Mouse (Mus musculus) gastrocnemius, adult 18-20 months (tissue): Measurements from ENCODE around the gene Lrrc75b. TPM values are rescaled to one million over a fixed set of nuclear protein-coding genes. Genes with fewer than 3 reads are reported as not detected.
A peak's percentile ranks its signal among the peaks of the same experiment; 100 is the strongest.

ENCODE experiments used
- DNase-seq: peaks from one replicate; pipeline ENCODE4 v3.0.0; 2021; ENCODE audit warnings: low spot score
- total RNA-seq, 2 experiments: library from RNA; stranded (reverse); gene quantifications; 2 replicates each; pipeline ENCODE4 v1.2.3; 2021

Gene Lrrc75b
- total RNA-seq, 2 experiments from 2014 or later, result 0.11 to 0.12 TPM

DNA sequence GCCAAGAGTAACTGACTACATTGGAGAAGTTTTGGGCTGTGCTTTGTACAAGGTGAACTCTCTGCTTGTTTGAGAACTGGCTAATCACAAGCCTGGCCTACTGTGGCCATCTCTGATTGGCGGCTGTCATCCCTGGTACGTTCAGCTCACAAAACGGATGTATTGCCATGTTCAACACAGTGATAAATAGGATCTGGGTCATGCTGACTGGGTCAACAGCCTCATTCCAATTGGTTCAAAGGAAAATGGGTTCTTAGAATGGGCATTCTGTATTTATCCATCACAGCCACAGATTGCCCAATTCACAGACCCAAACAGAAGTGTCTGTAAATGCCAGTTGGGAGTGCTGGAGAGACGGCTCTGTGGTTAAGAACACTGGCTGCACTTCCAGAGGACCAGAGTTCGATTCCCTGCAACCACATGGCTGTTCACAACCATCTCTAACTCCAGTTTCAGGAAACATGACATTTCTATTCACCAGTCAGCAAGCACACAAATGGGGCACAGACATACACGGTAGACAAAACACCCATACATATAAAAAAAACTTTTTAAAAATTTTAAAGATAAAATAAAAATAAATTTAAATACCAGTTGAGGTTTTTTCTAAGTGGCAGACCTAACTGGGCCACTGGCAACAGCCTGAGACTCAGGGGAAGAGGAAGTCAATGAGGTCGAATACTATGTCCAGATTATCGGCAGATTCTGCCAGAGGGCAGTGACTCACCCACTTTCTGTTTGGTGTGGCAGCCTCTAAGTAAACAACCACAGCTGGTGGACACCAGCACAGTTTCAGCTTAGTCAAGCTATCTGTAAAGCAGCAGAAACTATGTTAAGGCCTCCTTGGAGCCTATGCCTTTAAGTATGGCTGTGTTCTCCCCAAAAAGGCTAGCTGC is 55.6 kb downstream of the Lrrc75b start:
- peak; percentile 66 for DNase-seq

DNA sequence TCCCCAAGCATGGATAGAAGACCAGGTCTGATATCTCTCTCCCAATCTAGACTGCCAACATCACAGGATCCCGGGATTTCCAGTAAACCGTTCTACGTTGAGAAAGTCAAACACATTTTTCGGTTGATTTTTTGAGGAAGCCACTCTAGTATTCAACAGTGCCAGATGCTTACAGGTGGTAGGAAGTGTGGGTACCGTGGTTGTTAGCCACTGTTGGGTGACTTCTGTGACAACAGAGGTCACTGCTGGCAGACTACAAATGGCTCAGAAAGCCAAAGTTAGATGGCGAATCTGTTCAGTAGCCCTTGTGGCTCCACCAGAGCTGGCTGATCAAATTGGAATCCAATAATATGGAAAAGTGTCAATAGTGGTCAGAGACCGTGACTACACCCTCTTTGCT is 56.4 kb downstream of the Lrrc75b start:
- DNase-seq, result no peak

DNA sequence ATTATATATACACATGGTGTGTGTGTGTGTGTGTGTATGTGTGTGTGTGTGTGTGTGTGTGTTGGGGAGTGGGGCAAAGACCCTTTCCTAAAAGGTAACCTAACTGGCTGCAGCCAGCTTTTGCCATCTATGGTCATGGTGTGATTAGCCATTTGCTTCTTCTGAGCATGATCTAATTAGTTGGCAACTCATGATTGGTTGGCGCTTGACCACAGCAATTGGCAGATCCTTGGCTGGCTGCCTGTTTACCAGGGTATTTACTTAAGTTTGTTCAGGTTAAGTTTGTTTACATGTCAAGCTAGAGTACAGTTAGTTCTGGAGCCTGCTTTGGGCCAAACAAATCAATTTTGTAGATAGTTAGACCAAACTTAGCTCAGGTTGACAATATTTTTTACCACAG is 58.5 kb downstream of the Lrrc75b start:
- DNase-seq, result no peak

DNA sequence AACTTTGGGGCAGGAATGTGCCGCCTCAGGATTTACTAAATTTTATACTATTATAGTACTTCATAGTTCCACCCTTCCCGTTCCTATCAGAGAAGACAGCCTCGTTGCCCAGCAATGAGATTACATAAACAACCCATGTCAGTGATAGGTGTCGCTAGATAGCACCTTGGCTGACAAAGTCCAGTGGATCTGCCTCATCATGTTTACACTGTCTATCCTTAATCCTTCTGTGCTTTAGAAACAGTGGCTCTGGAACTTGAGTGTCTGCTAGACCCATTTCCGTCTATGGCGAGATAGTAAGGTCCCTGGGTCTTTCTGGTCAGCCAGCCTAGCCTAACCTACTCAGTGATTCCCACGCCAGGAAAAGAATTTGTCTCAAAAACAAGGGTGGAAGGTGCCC is 59.8 kb downstream of the Lrrc75b start:
- DNase-seq, result no peak

Other genes with a start within 250 kb of the Lrrc75b start
- 1 to 10 TPM in 1 of 2 experiments, under 1 TPM in 1; 0.96 to 1.6 TPM for gene Adora2a, start 243.5 kb downstream of the Lrrc75b start, total RNA-seq
- gene Upb1, start 159.2 kb downstream of the Lrrc75b start, total RNA-seq, result under 1 TPM in 1 of 2 experiments, not detected in 1; 0.17 TPM
- 10 to 100 TPM; 76.2 to 80.2 TPM for gene Snrpd3, start 42.8 kb downstream of the Lrrc75b start, total RNA-seq
- 10 to 100 TPM; 43.6 to 61.5 TPM for gene Gucd1, start 42.4 kb downstream of the Lrrc75b start, total RNA-seq
- gene Ggt1, start 1.3 kb upstream of the Lrrc75b start, total RNA-seq, result under 1 TPM in 1 of 2 experiments, not detected in 1; 0.78 TPM
- gene Ggt5, start 29.0 kb upstream of the Lrrc75b start, total RNA-seq, result 1 to 10 TPM; 2.4 to 2.8 TPM
- 1 to 10 TPM; 1.8 to 2.3 TPM for gene Susd2, start 83.7 kb upstream of the Lrrc75b start, total RNA-seq
- gene Cabin1, start 204.0 kb upstream of the Lrrc75b start, total RNA-seq, result 1 to 10 TPM; 7.7 to 8.0 TPM
- 10 to 100 TPM; 30.6 to 38.3 TPM for gene Ddt, start 213.1 kb upstream of the Lrrc75b start, total RNA-seq
- not detected for gene Gm20441, start 220.6 kb upstream of the Lrrc75b start, total RNA-seq
- 1 to 10 TPM; 1.8 to 2.5 TPM for gene Gstt3, start 221.1 kb upstream of the Lrrc75b start, total RNA-seq
- gene Gstt1, start 238.3 kb upstream of the Lrrc75b start, total RNA-seq, result 1 to 10 TPM; 6.0 to 8.0 TPM